In the genomic region with DNA sequence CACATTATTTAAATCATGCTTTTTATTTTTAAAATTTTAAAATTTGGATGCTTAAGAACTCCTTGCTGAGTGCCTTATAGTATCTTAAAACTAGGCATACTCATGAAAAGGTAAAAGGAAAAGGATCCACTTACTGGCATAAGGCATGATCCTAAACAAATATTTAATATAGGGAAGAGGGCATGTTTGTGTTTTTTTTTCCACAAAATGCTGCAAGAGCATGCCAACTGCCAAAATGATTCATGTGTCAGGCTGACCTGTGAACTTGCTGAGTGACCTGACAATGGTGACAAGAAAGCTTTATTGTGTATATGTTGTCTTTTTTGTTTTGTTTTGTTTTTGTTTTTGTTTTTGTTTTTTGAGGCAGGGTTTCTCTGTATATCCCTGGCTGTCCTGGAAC, we compare ENCODE assay signal across 14 mouse cellular contexts. TPM values are rescaled to one million over a fixed set of nuclear protein-coding genes. Genes with fewer than 3 reads are reported as not detected.
"Had no signal": no experiment of that assay in that cellular context is flagged by ENCODE, and none has a peak within 500 bp of the region (broad histone marks: within the 10 kb centered on the region; RNA-seq: fewer than 3 reads in every experiment).

No protein-coding gene starts in this region.

RNA-seq across cellular contexts. Expression of gene Cyp2a4, which starts 43.2 kb away (rescaled TPM):
- total RNA-seq: neutrophil, adult 5-6 weeks had no signal
- polyA plus RNA-seq: neural tube, embryonic 13.5 days; neural tube, embryonic 14.5 days; neural tube, embryonic 15.5 days; small intestine, adult 2 months; spleen, adult 2 months; stomach, embryonic 14.5 days; stomach, embryonic 15.5 days; stomach, embryonic 16.5 days; stomach, postnatal 0 days; testis, adult 2 months; thymus, adult 2 months; thymus, postnatal 0 days; urinary bladder, adult 2 months had no signal

RNA-seq across cellular contexts. Expression of gene Nlrp9c, which starts 53.3 kb away (rescaled TPM):
- total RNA-seq: neutrophil, adult 5-6 weeks had no signal
- polyA plus RNA-seq: neural tube, embryonic 13.5 days; neural tube, embryonic 14.5 days; neural tube, embryonic 15.5 days; small intestine, adult 2 months; spleen, adult 2 months; stomach, embryonic 14.5 days; stomach, embryonic 15.5 days; stomach, embryonic 16.5 days; stomach, postnatal 0 days; testis, adult 2 months; thymus, adult 2 months; thymus, postnatal 0 days; urinary bladder, adult 2 months had no signal
